Mouse (Mus musculus): ENCODE data around the gene Gm8947. TPM values are rescaled to one million over a fixed set of nuclear protein-coding genes. Genes with fewer than 3 reads are reported as not detected.

The Gm8947 gene
- polyA plus RNA-seq, 1 experiment from 2014 or later: 1.7 TPM

- H3K27me3 ChIP-seq (replicated peaks): 0 out of 2 replicates have a peak, but pooled peaks cover 2% of the 10 kb centered on the region
- H3K4me2 ChIP-seq: no peak overlapping the region
- peaks cover 10% of the 10 kb centered on the region; the same call in 1 of the 2 replicates for H3K4me1 ChIP-seq
- no peak overlapping the region for H3K4me3 ChIP-seq
- 62% methylated on average over 2 of the region's 2 CpGs for WGBS (ENCODE audit: insufficient replicate concordance)
- no peaks in the 10 kb centered on the region for H3K9me3 ChIP-seq (replicated peaks)
- no peak overlapping the region for H3K9ac ChIP-seq
- H3K27ac ChIP-seq: no peak overlapping the region
- ATAC-seq: no peak
- H3K36me3 ChIP-seq: no peaks in the 10 kb centered on the region
Observed at GRCm38 (mm10) chr1:151235574-151235973, 43.4 kb downstream of the Gm8947 start.

GRCm38 (mm10) chr1:151236141-151236930, 44.2 kb downstream of the Gm8947 start:
- Histone ChIP-seq H3K4me3 (no peak overlapping the region), H3K9ac (no peak overlapping the region), H3K36me3 (no peaks in the 10 kb centered on the region), H3K27me3 (replicated peaks) (0 out of 2 replicates have a peak, but pooled peaks cover 2% of the 10 kb centered on the region), H3K9me3 (replicated peaks) (no peaks in the 10 kb centered on the region), H3K27ac (no peak overlapping the region), H3K4me2 (no peak overlapping the region), H3K4me1 (peaks cover 10% of the 10 kb centered on the region; the same call in 1 of the 2 replicates)
- no peak for ATAC-seq
- 60% methylated on average over 13 of the region's 13 CpGs for WGBS (ENCODE audit: insufficient replicate concordance)

GRCm38 (mm10) chr1:151237780-151238179, 45.6 kb downstream of the Gm8947 start:
- Histone ChIP-seq H3K9me3 (replicated peaks) (no peaks in the 10 kb centered on the region), H3K4me3 (no peak overlapping the region), H3K4me2 (no peak overlapping the region), H3K4me1 (peaks cover 10% of the 10 kb centered on the region; the same call in 1 of the 2 replicates), H3K9ac (no peak overlapping the region), H3K27me3 (replicated peaks) (0 out of 2 replicates have a peak, but pooled peaks cover 2% of the 10 kb centered on the region), H3K27ac (no peak overlapping the region), H3K36me3 (no peaks in the 10 kb centered on the region)
- ATAC-seq: no peak
- WGBS (ENCODE audit: insufficient replicate concordance): 76% methylated on average over 3 of the region's 3 CpGs

GRCm38 (mm10) chr1:151243332-151243731, 51.2 kb downstream of the Gm8947 start:
- Histone ChIP-seq H3K27ac (no peak overlapping the region), H3K4me1 (peaks cover 17% of the 10 kb centered on the region), H3K4me3 (no peak overlapping the region), H3K9ac (no peak overlapping the region), H3K27me3 (replicated peaks) (0 out of 2 replicates have a peak, but pooled peaks cover 4% of the 10 kb centered on the region), H3K36me3 (no peaks in the 10 kb centered on the region), H3K9me3 (replicated peaks) (no peaks in the 10 kb centered on the region), H3K4me2 (no peak overlapping the region)
- ATAC-seq: no peak
- WGBS (ENCODE audit: insufficient replicate concordance): 73% methylated on average over 4 of the region's 4 CpGs

Other genes with a start within 250 kb of the Gm8947 start
- gene Hmcn1, start 198.9 kb upstream of the Gm8947 start, polyA plus RNA-seq (2016; fragmentation: Nextera tagmentation; extraction: Ambion mirVana): 4.8 and 5.3 TPM in 2 replicates
- 3.7 and 4.1 TPM in 2 replicates for gene Gm47985, start 9.8 kb upstream of the Gm8947 start, polyA plus RNA-seq (2016; fragmentation: Nextera tagmentation; extraction: Ambion mirVana)
- 0.85 and 1.1 TPM in 2 replicates for gene Gm47995, start 6.1 kb downstream of the Gm8947 start, polyA plus RNA-seq (2016; fragmentation: Nextera tagmentation; extraction: Ambion mirVana)
- gene 3110040M04Rik, start 11.7 kb downstream of the Gm8947 start, polyA plus RNA-seq (2016; fragmentation: Nextera tagmentation; extraction: Ambion mirVana): 1.3 and 1.6 TPM in 2 replicates
- gene Gm47996, start 17.8 kb downstream of the Gm8947 start, polyA plus RNA-seq (2016; fragmentation: Nextera tagmentation; extraction: Ambion mirVana): 0.35 and 0.83 TPM in 2 replicates
- gene Ivns1abp, start 152.1 kb downstream of the Gm8947 start, polyA plus RNA-seq (2016; fragmentation: Nextera tagmentation; extraction: Ambion mirVana): 140 and 141 TPM in 2 replicates
- gene Swt1, start 236.1 kb downstream of the Gm8947 start, polyA plus RNA-seq (2016; fragmentation: Nextera tagmentation; extraction: Ambion mirVana): 21.3 and 23.5 TPM in 2 replicates
- gene Trmt1l, start 236.2 kb downstream of the Gm8947 start, polyA plus RNA-seq (2016; fragmentation: Nextera tagmentation; extraction: Ambion mirVana): 29.7 and 31.6 TPM in 2 replicates

Data from liver, embryonic 12.5 days (tissue).